Mouse (Mus musculus) neural tube, embryonic 12.5 days (tissue): ENCODE results near the gene Tpra1. TPM values are rescaled to one million over a fixed set of nuclear protein-coding genes. Genes with fewer than 3 reads are reported as not detected.
A peak's percentile ranks its signal among the peaks of the same experiment; 100 is the strongest.

Experiments used
- ATAC-seq: fragments of 200-750 bp; cut with Nextera tagmentation; 2 replicates; pipeline ENCODE4 v1.8.0; 2017; ENCODE audit warnings: low read depth, mild to moderate bottlenecking, moderate TSS enrichment, moderate library complexity; ENCODE audit not compliant: low FRiP score
- H3K27ac ChIP-seq: fragments of 300-500 bp; sonication (generic); 2 replicates; pipeline ENCODE4 v1.5.1; 2016
- H3K27me3 ChIP-seq: fragments of 300-500 bp; sonication (generic); replicated peaks from 2 replicates; pipeline ENCODE4 v1.6.1; 2016; ENCODE audit warnings: mild to moderate bottlenecking
- H3K36me3 ChIP-seq: fragments of 300-500 bp; sonication (generic); 2 replicates; pipeline ENCODE4 v1.6.1; 2016; ENCODE audit warnings: mild to moderate bottlenecking
- H3K4me1 ChIP-seq: fragments of 300-500 bp; sonication (generic); 2 replicates; pipeline ENCODE4 v1.6.1; 2016
- H3K4me2 ChIP-seq: fragments of 300-500 bp; sonication (generic); replicated peaks from 2 replicates; pipeline ENCODE4 v1.6.1; 2016; ENCODE audit warnings: mild to moderate bottlenecking
- H3K4me3 ChIP-seq: fragments of 300-500 bp; sonication (generic); 2 replicates; pipeline ENCODE4 v1.5.1; 2016
- H3K9ac ChIP-seq: fragments of 300-500 bp; sonication (generic); 2 replicates; pipeline ENCODE4 v1.6.1; 2016; ENCODE audit warnings: mild to moderate bottlenecking
- H3K9me3 ChIP-seq: fragments of 300-500 bp; sonication (generic); 2 replicates; pipeline ENCODE4 v1.6.1; 2016; ENCODE audit warnings: mild to moderate bottlenecking
- WGBS: fragments of 180-500 bp; shearing (Covaris S2); methylation state at CpG from one replicate; pipeline ENCODE4 v1.1.7; 2016; 5-methylcytosine and 5-hydroxymethylcytosine counted together
- polyA plus RNA-seq: library from polyadenylated mRNA; unstranded; fragments of >200 nt; fragmentation: Nextera tagmentation; extraction: Ambion mirVana; gene quantifications from 2 replicates; pipeline ENCODE4 v1.2.1, GENCODE M21; 2016

Tpra1 gene
- 60.6 and 61.2 TPM in 2 replicates for polyA plus RNA-seq

DNA sequence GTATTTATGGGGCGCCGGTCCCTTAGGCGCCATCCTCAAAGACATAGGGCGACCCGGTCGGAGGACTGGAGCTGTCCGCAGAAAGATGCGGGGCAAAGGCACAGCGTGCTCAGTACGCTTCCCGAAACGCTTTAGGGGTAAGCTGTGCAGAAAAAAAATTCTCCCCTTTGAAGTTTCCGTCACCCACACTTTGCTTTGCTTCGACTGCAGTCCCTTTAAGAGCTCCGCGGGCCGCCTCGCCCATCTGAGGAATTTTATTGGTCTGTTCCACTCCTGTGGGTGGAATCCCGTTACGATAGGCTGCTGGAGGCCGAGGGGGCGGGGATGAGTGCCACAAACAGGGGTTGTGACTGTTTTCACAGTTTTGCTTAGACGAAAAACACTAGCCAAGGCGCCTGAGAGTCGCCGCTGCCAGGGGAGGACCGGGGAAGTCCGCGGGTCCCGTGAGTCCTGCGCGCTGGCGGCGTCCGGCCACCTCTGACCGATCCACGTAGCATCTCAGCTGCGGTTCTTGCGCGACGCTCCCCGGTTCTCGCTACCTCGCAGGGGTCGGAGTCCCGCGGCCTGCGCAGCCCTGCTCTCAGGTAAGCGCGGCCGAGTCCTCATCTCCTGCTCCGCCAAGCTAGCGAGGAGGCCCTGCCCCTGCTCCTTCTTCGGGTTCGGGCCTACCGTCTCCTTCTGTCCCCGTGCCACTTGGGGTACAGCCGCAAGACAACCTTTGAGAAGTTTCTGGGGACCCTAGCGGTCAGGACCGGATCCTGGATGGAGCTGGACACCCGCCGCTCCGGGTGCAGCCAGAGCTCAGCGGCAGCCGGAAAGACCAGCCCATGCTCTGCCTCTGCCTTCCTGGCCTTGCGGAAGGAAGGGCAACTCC lies at the start of gene Tpra1:
Gene Tpra1 (plus strand): TSS at position 305 of the 874 bp plus-strand sequence.
- WGBS: under 1% methylated on average over 66 of the region's 66 CpGs
- Histone ChIP-seq H3K9ac (peak within 1 kb of the TSS; percentile 85), H3K36me3 (0 out of 2 replicates have a peak, but pooled peaks cover 1% of the 10 kb centered on the region), H3K9me3 (no peaks in the 10 kb centered on the region), H3K27ac (peak within 1 kb of the TSS; percentile 42; the same call in 1 of the 2 replicates), H3K4me2 (peak within 1 kb of the TSS; percentile 93), H3K27me3 (no peaks in the 10 kb centered on the region), H3K4me3 (peak within 1 kb of the TSS; percentile 70), H3K4me1 (peaks cover 39% of the 10 kb centered on the region)
- peak; percentile 84 for ATAC-seq

DNA sequence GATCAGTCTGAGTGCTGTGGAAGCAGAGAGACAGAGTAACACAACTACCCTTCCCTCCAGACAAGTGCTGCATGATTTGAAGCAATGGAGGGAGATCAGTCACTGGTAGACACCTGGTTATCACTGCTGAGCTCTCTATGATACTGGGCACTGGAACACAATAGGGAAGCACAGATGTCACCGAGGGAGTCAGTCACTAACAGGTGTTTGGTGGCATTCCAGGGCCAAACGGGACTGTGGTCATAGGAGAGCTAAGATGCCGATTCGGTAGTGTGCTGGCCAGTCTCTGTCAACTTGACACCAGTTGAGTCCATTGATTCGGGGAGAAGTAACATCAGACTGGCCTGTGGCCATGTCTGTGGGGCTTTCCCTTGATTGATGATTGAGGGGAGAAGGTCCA lies 47.5 kb upstream of the Tpra1 start:
- WGBS: 79% methylated on average over 5 of the region's 5 CpGs
- ATAC-seq: no peak

DNA sequence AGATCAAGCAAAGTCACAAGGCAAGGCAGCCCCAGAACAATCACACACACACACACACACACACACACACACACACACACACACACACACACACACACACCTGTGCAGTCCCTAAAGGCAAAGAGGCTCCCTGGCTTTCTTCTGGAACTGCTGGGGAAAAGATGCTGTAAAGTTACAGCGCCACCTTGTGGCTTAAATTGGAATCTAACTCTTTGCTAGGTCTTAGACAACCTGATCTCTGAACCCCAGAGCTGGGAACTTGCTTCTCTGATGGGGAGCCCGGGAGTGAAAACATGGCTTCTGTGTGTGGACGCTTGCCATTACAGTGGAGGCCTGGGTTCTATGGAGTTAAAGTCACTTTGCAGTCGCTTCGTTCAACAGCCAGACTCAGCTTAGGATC lies 46.4 kb upstream of the Tpra1 start:
- WGBS: 19% methylated on average over 5 of the region's 5 CpGs

More for the DNA sequence above, 47.5 kb upstream of the Tpra1 start:
- H3K4me1 ChIP-seq: peaks cover 15% of the 10 kb centered on the region; the same call in 1 of the 2 replicates
- no peaks in the 10 kb centered on the region for H3K9me3 ChIP-seq
- no peaks in the 10 kb centered on the region for H3K27me3 ChIP-seq
- H3K9ac ChIP-seq: 0 out of 2 replicates have a peak overlapping the region, but pooled peaks have one; percentile 13
- no peak overlapping the region for H3K4me3 ChIP-seq
- H3K27ac ChIP-seq: no peak overlapping the region
- H3K4me2 ChIP-seq: no peak overlapping the region
- peaks cover 46% of the 10 kb centered on the region for H3K36me3 ChIP-seq

DNA sequence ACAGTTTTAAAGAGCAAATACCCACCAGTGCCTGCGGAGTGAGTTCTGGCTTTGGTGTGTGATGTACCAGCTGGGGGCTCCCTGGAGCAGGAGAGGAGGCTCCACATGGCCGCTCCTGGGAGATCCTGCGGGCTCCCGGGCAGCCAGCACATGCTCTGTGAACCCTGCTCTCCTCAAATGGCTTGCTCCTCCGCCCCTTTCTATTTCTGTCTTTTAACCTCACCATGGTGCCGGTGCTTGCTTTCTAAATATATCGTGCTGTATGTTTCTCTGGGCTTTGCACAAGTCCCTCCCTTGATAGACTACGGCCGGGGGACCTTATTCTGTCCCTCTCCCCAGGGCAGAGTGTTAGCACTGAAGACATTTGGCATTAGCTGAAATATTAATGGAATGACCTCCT lies 44.8 kb upstream of the Tpra1 start:
- no peak overlapping the region for H3K27ac ChIP-seq
- peaks cover 15% of the 10 kb centered on the region; the same call in 1 of the 2 replicates for H3K4me1 ChIP-seq
- H3K4me2 ChIP-seq: no peak overlapping the region
- peaks cover 64% of the 10 kb centered on the region for H3K36me3 ChIP-seq
- no peak overlapping the region for H3K4me3 ChIP-seq
- H3K27me3 ChIP-seq: no peaks in the 10 kb centered on the region
- no peak for ATAC-seq
- H3K9me3 ChIP-seq: 0 out of 2 replicates have a peak, but pooled peaks cover 5% of the 10 kb centered on the region
- 51% methylated on average over 9 of the region's 9 CpGs for WGBS
- H3K9ac ChIP-seq: no peak overlapping the region

More for the DNA sequence above, 46.4 kb upstream of the Tpra1 start:
- Histone ChIP-seq H3K27ac (no peak overlapping the region), H3K36me3 (peaks cover 54% of the 10 kb centered on the region), H3K4me1 (peaks cover 15% of the 10 kb centered on the region; the same call in 1 of the 2 replicates), H3K9me3 (no peaks in the 10 kb centered on the region), H3K27me3 (no peaks in the 10 kb centered on the region), H3K4me3 (no peak overlapping the region), H3K4me2 (no peak overlapping the region), H3K9ac (no peak overlapping the region)
- ATAC-seq: peak; percentile 39; the same call in 1 of the 2 replicates

GRCm38 (mm10) chr6:88857830-88858229 lies 44.2 kb upstream of the Tpra1 start:
- 82% methylated on average over 6 of the region's 6 CpGs for WGBS
- no peak overlapping the region for H3K4me2 ChIP-seq
- ATAC-seq: no peak

DNA sequence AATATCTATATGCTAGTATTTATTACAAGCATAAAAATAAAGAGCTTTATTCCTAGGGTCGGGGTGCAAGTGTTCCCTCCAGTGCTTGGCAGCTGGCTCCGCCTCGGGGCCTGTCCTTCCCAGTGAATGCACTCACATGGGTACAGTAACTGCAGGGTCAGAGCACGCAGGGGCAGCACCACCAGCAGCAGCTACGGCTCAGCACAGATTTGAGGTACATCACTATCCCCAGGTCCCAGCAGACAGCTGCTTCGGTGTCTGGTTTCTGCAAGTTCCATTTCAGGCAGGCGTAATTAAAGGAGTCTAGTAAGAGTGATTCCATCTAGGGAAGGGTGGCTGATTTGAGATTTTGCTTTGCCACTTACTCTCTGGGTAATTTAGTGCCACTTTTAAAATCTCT lies 43.7 kb upstream of the Tpra1 start:
- H3K9ac ChIP-seq: no peak overlapping the region
- H3K9me3 ChIP-seq: 0 out of 2 replicates have a peak, but pooled peaks cover 5% of the 10 kb centered on the region
- ATAC-seq: no peak
- H3K4me2 ChIP-seq: no peak overlapping the region
- peaks cover 65% of the 10 kb centered on the region for H3K36me3 ChIP-seq
- 70% methylated on average over 7 of the region's 7 CpGs for WGBS
- no peak overlapping the region for H3K4me3 ChIP-seq
- H3K27me3 ChIP-seq: no peaks in the 10 kb centered on the region
- H3K27ac ChIP-seq: no peak overlapping the region
- peaks cover 15% of the 10 kb centered on the region; the same call in 1 of the 2 replicates for H3K4me1 ChIP-seq

More at GRCm38 (mm10) chr6:88857830-88858229, 44.2 kb upstream of the Tpra1 start:
- Histone ChIP-seq H3K4me3 (no peak overlapping the region), H3K9me3 (0 out of 2 replicates have a peak, but pooled peaks cover 5% of the 10 kb centered on the region), H3K27ac (no peak overlapping the region), H3K4me1 (peaks cover 15% of the 10 kb centered on the region; the same call in 1 of the 2 replicates), H3K9ac (no peak overlapping the region), H3K27me3 (no peaks in the 10 kb centered on the region), H3K36me3 (peaks cover 63% of the 10 kb centered on the region)

- 19% methylated on average over 2 of the region's 2 CpGs for WGBS
- Histone ChIP-seq H3K36me3 (peaks cover 72% of the 10 kb centered on the region), H3K9me3 (0 out of 2 replicates have a peak, but pooled peaks cover 5% of the 10 kb centered on the region), H3K4me3 (no peak overlapping the region), H3K9ac (no peak overlapping the region), H3K4me2 (no peak overlapping the region), H3K4me1 (peaks cover 3% of the 10 kb centered on the region; the same call in 1 of the 2 replicates), H3K27me3 (no peaks in the 10 kb centered on the region), H3K27ac (no peak overlapping the region)
- ATAC-seq: no peak
These were observed 41.1 kb upstream of the Tpra1 start for GRCm38 (mm10) chr6:88860914-88861313.

DNA sequence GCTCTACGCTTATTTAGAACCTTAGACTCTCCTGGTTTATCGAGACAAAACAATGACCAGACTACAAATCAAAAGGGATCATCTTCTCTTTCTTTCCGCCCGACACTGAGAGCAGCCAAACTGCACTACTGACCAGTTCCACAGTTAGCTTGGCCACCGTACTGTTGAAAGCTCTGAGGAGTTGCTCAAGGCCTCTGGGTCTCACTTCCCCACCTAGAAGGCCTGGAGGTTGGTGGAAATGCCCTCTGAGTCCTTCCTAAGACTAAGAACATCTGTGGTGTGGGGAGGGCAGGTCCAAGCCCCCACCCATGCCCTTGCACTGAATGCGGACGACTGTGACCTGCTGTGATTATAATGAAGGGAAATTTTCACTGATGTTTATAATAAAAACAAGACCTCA lies 36.3 kb upstream of the Tpra1 start:
- Histone ChIP-seq H3K9me3 (0 out of 2 replicates have a peak, but pooled peaks cover 5% of the 10 kb centered on the region), H3K27ac (no peak overlapping the region), H3K36me3 (peaks cover 46% of the 10 kb centered on the region), H3K4me2 (no peak overlapping the region), H3K27me3 (no peaks in the 10 kb centered on the region), H3K9ac (no peak overlapping the region), H3K4me1 (peaks cover 12% of the 10 kb centered on the region), H3K4me3 (no peak overlapping the region)
- 88% methylated on average over 7 of the region's 7 CpGs for WGBS
- no peak for ATAC-seq

GRCm38 (mm10) chr6:88869459-88869858 lies 32.6 kb upstream of the Tpra1 start:
- no peak overlapping the region for H3K9ac ChIP-seq
- peaks cover 43% of the 10 kb centered on the region for H3K4me1 ChIP-seq
- no peak overlapping the region for H3K27ac ChIP-seq
- WGBS: 87% methylated on average over 7 of the region's 7 CpGs
- peaks cover 13% of the 10 kb centered on the region for H3K36me3 ChIP-seq
- no peaks in the 10 kb centered on the region for H3K9me3 ChIP-seq
- H3K4me2 ChIP-seq: no peak overlapping the region
- no peak overlapping the region for H3K4me3 ChIP-seq
- ATAC-seq: no peak
- H3K27me3 ChIP-seq: no peaks in the 10 kb centered on the region

DNA sequence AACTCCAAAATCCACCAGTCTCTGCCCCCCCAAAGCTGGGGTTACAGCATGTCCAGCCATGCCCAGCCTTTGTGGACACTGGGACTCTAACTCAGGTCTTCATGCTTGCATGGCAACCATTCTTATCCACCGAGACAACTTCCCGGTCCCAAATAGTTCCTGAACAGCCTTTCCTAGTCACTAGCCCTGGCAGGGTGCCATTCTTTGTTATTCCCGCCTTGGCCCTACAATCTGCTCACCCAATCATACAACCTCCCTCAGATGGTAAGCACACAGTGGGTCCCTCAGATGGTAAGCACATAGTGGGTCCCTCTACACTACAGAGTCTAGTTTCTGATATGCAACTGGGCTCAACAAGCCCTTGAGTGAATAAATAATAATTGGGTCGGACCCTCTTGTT lies 31.5 kb upstream of the Tpra1 start:
- Histone ChIP-seq H3K4me2 (peak overlapping the region; percentile 79; the same call in 1 of the 2 replicates), H3K36me3 (0 out of 2 replicates have a peak, but pooled peaks cover 2% of the 10 kb centered on the region), H3K27ac (no peak overlapping the region), H3K9ac (no peak overlapping the region), H3K27me3 (no peaks in the 10 kb centered on the region), H3K9me3 (no peaks in the 10 kb centered on the region), H3K4me1 (peaks cover 43% of the 10 kb centered on the region), H3K4me3 (no peak overlapping the region)
- 62% methylated on average over 4 of the region's 4 CpGs for WGBS
- no peak for ATAC-seq

GRCm38 (mm10) chr6:88871546-88871945 lies 30.5 kb upstream of the Tpra1 start:
- ATAC-seq: no peak

GRCm38 (mm10) chr6:88872811-88873210 lies 29.2 kb upstream of the Tpra1 start:
- 39% methylated on average over 7 of the region's 7 CpGs for WGBS
- peak; percentile 35; the same call in 1 of the 2 replicates for ATAC-seq
- H3K9me3 ChIP-seq: no peaks in the 10 kb centered on the region
- H3K36me3 ChIP-seq: 0 out of 2 replicates have a peak, but pooled peaks cover 2% of the 10 kb centered on the region
- peak overlapping the region; percentile 95 for H3K4me3 ChIP-seq
- H3K4me2 ChIP-seq: peak overlapping the region; percentile 79
- 0 out of 2 replicates have a peak, but pooled peaks cover 3% of the 10 kb centered on the region for H3K27me3 ChIP-seq
- H3K9ac ChIP-seq: peak overlapping the region; percentile 90
- peak overlapping the region; percentile 46; the same call in 1 of the 2 replicates for H3K27ac ChIP-seq
- peaks cover 43% of the 10 kb centered on the region for H3K4me1 ChIP-seq

More at GRCm38 (mm10) chr6:88871546-88871945, 30.5 kb upstream of the Tpra1 start:
- 0 out of 2 replicates have a peak, but pooled peaks cover 3% of the 10 kb centered on the region for H3K27me3 ChIP-seq
- 0 out of 2 replicates have a peak, but pooled peaks cover 2% of the 10 kb centered on the region for H3K36me3 ChIP-seq
- peak overlapping the region; percentile 79 for H3K4me2 ChIP-seq
- H3K9ac ChIP-seq: no peak overlapping the region
- H3K4me1 ChIP-seq: peaks cover 43% of the 10 kb centered on the region
- WGBS: 43% methylated on average over 8 of the region's 8 CpGs
- no peaks in the 10 kb centered on the region for H3K9me3 ChIP-seq
- peak overlapping the region; percentile 27; the same call in 1 of the 2 replicates for H3K27ac ChIP-seq
- H3K4me3 ChIP-seq: no peak overlapping the region
